Mouse (Mus musculus) cerebellum, postnatal 25 days (tissue): ENCODE data around the gene Ano6.

ENCODE experiments used
- DNase-seq, 2 experiments: peaks; one replicate each; pipeline ENCODE4 v3.0.0; 2021; ENCODE audit warnings: mixed read lengths in 2 of 2

The Ano6 gene

DNA sequence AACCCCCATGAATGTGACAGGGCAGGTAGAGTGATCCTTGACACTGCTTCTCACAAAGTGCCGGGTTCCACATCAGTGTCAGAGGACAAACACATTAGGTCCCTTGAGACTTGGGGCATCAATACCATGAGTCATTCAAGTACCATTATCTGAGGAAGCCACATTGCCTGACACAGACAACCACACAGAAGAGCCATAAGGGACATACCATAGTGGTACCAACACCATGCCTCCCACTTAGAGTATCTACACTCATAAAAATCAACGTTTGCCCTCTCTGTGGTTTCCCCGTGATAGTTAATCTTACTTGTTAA, 187.3 kb downstream of the Ano6 start:
- DNase-seq, result no peak

DNA sequence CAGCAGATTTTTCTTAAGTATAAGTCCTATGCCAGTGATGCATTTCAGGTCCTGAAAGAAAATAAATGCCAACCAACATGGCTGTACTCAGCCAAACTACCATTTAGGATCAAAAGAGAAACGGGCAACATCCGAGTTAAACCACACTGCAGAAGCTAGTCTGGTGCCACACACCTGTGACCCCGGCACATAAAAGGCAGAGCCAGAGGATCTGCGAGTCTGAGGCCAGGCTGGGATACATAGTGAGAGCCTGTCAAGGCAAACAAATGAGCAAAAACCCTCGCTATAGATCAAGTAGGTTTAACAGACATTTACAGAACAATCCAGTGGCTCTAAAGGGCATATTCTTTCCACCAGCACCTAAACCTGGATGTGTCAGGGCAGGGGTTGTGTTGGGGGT, 190.0 kb downstream of the Ano6 start:
- no peak for DNase-seq

DNA sequence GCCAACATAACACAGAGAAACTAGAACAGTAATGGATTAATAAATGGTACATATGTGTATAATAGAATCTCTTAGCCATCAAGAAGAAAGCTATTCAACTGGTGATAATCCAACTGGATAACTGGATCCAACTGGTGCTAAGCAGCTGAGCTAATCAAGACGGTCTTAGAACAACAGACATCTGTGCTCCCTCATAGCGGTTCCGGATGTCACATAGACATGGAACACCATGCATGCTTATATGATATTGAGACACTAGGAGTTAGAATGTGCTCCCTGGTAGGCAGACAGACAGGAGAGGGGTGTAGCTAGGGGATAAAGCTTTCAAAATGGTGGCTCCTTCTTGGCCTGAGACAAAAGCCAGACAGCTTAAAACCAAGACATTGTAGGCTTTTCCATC, 197.3 kb downstream of the Ano6 start:
- DNase-seq, result no peak

DNA sequence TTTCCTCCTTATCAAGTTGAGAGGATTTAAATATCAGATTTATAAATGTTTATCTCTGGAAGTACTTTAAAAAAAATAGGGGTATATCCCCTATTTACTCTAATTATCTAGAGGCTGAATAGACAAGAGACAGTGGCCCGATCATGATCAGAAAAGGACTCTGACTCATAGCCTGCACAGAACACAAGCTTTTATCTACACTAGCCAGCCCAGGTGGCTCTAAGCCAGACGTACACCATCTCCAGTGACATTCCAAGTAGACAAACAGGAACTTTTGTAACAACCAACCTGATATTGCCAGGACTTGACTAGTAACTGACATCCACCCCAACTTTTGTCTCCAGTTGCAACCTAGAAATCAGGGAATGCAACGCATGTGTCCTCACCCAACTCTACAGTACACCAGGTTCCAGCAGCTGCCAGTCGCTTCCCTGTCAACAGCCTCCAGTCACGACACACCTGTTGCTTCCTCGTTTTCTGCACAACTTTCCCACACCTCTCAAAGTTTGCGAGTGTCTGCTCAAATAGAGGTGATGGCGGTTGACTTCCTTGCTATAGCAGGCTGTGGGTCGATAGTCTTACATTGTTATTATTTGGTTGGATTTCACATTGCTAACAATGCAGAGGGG, 199.0 kb downstream of the Ano6 start:
- DNase-seq, result no peak

DNA sequence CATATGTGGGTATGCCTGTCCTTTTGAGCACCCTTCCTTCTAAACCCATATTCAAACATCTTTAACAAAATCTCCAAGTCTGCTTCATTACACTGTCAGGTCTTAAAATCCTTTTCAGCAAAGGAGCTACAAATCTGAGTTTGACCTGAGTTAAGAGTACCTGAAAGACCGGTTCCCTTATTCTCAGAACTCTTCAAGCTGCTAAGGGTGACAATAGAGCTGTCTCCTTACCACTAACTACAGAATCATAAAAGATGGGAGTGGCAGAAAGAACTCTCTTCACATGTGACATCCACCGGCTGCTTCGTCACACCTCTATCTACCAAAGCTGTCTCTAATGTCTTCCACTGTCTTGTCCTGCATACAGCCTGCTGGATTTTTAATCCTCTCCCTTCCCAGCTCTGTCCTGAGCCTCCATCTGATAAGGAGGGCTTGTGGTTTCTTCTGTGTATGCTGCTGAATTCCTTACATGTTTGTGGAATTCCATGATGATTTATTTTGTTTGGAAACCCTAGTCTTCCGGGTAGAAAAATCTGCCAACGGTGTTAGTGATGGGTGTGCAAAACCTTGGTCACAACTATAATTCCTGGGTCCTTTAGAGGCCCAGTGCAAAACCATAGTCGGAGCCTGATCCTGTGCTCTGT, 212.4 kb downstream of the Ano6 start:
- no peak for DNase-seq

DNA sequence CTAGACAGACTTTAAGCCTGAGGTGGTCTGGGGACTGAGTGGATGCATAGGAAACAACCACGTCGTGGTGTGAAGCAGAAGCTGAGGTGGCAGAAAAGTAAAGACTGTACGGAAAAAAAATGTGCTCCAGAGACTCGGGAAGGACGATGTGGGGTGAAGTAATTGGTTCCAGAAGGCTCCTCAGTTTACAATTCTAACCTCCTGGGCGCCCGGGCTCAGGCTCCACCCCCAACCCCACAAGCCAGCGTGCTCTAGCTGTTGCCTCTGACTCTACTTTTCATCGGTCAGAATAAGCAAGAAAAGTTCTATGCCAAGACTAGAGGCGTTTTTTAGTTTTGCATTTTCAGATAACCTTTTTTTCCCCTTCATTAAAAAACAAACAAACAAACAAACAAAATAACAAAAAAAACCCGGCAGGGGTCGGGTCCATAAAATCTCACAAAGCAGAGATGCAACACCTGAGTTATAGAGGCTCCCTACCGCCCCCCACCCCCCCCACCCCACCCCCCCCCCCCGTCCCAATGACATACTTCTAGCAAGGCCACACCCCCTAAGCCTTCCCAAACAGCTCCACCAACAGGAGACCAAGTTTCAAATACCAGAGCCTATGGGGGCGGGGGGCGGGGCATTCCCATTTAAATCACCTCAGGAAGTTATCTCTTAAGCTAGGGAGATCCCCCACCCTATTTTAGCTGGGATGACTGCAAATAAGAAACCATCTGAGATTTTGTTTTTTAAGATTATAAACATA, 221.2 kb downstream of the Ano6 start:
- no peak for DNase-seq

DNA sequence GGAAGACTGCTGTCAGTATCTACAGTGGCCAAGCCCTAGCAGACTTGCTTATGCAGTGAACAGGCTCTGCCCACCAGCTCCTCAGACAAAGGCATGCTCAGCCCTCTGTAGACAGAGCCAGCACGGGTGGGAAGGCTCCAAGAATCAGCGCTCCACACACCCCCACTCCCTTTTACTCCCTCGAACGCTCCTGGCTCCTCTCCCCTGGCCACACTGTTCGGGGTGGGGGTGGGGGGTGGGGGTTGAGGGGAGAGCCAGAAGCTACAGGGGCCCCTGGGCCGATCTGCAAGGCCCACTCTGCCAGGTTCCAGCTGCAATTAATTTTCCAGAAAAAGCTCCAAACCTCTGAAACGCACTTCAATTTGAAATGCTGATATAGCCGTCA, 221.7 kb downstream of the Ano6 start:
- DNase-seq, result no peak

DNA sequence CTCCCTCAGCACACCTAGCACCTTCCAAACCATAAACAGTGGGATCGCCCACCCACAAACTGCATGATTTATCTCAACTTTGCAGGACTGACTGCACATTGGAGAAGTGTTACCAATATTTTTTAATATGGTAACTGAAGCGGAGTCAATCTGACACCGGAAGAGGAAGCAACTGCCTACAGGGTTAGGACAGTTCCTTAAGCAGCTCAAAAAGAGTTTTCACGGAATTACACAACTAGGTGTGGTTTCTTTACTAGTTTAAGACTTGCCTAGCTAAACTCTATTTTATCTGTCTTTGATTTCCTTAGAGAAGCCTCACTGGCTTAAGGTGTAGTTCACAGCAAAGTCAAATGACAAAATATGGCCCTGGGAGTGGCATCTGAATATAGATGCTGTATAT, 223.9 kb downstream of the Ano6 start:
- no peak for DNase-seq

DNA sequence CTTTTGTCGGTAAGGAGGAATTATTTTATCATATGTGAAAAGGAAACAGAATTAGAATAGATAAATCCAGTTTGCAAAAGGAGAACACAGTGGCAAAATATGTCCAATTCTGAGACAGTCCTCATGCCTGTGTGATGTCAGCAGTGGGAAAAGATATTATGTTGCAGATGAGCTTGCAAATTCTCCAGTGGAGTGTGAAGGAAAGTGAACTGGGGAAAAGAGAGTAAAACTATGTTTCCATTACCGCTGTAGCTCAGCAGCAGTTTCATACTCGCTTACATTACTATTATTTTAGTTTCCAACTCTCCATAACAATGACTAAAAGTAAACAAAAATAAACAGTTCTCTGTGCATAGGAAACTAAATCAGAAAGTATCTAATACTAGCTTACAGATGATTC, 229.8 kb downstream of the Ano6 start:
- no peak for DNase-seq

DNA sequence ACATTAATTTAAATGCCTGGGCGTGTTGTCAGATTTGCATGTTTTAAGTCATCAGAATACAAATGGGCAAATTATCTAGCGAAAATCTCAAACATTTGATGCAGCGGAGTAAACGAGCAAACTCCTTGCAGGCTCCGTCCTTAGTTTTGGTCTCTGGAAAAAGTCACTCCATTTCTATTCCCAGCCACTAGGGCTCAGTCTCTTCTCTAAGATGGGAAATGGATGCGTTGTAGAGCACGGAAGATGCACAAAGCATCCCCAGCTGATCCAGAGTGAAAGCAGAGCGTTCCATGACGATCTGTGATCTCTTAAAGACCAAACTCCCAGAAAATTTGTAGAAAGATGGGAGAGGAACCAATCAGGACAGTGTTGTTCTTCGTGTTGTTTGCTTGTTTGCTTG, 230.9 kb downstream of the Ano6 start:
- DNase-seq, result no peak
